Mouse (Mus musculus) ovary, adult 18-20 months (tissue): Measurements from ENCODE around the gene Rho.
A peak's percentile ranks its signal among the peaks of the same experiment; 100 is the strongest.

Source experiments
- DNase-seq: peaks from one replicate; pipeline ENCODE4 v3.0.0; 2022; ENCODE audit warnings: low spot score, mixed read lengths

Rho gene

DNA sequence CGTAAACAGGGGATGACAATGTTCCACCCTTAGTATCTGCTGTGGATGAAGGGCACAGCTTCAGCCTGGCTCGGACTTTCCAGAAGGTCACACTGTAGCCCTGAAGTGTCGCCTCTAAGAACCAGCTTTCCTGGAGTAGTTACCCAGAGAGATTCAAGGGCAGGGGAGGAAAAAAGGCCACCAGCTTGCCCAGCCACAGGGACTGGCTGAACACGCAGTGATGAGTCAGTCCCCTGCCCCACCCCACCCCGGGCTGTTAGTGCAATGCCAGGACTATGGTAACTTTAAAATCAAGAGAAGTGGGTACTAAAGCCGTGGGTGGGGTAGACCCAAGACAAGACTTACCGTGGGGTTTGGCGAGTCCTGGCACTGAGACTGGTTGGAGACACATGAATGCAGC, 44.1 kb downstream of the Rho start:
- peak; percentile 55 for DNase-seq

DNA sequence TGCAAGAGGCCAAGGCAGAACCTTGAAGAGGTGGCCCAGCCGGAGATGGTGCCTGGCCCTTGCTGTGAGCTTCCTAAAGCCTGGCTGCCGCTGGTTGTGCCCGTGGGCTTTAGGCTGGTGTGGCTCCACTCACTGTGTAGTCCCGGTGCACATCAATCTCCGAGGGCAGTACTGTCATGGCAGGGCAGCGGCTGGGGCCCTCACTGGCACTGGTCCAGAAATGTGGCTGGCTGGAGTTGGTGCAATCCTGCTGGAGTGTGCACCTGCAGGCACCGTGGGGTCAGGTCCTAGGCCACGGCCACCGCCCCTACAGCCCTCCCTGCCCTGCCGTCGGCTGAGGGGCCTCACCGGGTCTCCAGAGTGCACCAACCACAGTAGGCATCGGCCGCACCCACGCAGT, 46.3 kb downstream of the Rho start:
- no peak for DNase-seq

DNA sequence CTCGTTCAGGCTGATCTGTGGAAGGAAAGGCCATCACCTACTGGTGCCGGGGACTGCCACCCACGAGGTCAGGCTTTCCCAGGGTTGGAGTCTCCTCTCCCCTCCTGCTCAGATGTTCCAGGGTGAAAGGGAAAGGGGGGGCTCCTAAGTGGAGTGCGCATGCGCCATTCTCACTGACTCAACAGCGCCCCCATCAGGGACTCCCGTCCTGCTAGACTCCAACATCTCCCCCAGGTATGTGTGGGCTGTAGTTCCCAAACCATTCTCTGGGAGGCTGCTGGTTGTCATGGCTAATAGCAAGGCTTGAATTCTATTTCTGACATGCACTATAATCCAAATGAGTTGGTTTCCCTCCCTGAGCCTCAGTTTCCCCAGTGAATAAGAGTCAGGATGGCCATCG, 47.0 kb downstream of the Rho start:
- DNase-seq: no peak

DNA sequence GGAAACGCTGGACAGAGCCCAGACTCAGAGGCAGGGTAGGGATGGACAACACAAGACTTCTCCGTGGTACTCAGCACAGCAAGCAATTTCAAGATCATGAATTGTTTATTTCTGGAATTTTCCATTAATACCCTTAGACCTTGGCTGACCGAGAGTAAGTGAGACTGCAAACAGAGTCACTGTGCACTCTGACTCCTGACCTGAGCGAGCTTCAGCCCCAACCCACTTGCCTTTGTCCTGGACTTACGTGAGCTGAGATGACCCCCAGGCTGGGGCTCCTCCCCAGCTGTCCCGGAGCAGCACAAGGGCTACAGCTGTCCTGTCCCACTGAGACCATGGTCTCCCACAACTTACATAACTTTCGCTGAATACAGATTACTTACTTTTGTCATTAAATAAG, 51.3 kb downstream of the Rho start:
- no peak for DNase-seq

DNA sequence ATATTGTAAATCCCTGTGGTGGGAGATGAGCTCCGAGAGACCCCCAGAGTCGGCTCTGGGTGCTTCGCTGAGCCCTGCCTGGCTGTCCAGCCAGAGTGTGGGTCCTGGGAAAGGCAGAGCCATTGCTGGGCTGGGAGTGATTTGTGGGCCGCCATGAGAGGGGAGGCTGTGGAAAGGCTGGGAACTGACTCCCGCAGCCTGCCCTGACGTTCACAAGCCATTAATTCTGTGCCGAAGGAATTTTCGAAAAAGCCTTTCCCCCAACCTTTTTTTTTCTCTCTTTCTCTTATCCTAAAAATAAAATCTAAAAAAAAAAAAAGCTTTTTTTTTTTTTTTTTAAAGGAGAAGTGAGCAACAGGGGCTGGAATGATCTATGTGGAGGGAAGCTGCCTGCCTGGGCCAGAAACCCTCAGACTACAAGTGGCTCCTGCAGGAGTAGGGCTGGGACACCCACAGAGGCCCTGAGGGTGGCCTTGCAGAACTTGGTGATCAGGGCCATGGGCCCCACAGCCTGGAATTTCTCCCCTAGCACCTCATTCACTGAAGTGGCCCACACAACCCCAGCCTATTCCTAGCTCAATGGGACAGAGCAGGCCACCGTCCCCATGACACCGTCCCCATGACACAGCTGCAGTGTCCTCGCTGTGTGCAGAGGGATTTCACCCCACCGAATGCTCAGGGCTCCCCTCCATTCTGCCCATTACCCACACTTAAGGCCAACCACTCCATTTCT, 51.9 kb downstream of the Rho start:
- no peak for DNase-seq

DNA sequence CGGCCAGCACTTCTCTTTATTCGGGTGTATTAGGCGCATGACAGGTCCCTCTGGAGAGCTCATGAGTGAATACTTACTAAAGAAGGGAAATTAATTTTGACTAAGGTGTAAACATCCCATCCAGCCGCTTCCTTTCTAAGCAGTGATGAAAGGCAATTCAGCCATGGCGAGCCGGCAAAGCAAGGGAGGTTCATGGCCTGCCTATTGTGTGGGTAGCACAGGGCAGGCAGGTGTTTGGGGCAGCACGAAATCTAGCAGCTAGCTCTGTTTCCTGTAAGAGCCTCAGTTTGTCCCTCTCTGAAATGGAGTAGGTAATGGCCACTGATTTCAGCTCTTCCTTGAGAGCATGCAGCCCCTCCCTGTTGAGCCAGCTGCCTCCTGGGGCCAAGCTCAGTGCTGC, 53.0 kb downstream of the Rho start:
- no peak for DNase-seq

DNA sequence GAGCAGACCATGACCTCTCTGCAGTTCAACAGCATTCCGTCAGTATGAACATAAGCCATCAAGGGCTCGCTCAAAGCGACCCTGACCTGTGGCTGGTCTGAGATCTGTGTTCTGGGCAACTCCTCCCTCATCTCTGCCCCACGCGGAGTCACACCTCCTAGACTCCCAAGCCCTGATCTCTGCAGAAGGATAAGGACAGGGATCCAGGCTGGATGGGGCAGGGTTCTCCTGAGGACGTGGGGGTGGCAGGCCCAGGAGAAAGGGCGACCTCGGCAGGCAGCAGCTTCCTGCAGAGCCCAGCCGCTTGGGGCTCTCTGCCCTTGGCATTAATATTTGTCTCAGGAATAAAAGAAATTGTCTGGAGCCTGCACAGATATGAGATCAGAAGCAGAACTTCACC, 54.1 kb downstream of the Rho start:
- DNase-seq: peak; percentile 57

DNA sequence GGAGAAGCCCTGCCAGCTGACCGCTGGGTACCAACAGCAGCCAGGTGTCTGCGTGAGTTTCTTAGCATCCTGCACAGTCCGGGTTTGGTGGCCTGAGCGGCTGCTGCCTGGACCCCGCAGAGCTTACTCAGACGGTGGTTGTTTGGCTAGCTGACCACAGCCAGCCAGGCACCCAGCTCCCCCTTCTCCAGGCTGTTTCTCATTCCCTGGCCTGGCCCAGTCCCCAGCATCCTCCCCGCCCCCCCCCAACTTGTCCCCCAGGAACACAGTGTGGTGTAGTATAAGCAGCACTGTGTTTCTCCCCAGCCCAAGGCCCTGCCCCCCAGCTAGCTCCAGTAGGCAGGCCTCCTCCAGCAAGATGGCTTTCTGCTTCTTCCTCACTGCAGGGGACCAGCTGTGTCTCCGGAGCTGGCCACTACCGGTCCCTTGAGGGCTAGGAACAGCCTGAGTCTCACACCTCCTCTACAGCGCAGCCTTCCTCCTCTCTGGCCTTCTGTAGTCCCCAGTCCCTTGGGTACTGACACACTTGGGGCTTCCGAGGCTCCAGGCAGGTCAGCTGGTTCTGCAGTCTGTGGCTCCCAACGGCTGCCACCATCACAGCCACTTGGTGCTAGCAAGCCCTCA, 55.0 kb downstream of the Rho start:
- no peak for DNase-seq

DNA sequence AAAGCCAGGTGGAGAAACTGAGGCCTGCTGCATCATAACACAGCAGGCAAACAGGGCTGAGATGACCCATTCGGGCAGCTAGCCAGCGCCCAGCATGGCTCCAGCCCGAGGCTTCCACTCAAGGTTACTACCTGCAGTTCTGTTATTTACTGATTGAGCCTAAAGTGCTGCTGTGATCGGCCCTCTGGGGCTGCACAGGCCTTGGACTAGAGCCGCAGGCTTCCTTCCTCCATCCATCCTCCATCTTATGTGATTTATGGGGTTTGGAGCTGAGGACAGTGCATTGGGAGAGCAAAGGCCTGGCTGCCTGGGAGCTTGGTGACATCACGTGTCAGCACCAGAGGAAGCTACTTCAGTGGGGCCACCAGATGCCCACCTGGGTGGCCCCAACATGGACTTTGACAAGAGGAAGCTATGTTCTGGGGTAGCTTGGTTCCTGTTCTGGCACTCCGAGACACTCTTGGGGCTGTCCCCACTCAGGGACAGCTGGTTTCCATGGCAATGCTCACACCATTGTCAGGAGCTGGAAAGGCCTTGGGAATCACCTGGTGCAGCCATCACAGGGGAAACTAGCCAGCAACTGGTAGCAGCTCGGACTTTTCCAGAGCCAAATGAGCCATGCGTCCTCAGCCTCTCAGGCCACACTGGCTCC, 55.7 kb downstream of the Rho start:
- peak; percentile 53 for DNase-seq

DNA sequence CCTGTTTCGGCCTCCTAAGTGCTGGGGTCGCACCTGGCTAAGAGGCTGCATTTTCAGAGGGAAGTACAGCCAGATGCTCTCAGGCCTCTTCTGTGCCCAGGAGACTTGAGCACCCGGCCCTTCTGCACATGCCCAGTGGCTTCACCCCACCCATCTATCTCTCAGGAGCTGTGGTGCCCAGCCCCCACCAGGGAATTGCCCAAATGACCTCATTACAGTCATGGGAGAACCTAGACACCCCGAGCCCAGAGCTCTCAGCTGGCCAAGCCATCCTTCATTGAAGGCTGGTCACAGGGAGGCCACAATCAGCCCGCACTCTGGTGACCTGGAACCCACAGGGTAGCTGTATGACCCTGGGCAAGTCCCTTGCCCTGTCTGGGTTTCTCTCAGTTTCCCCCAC, 57.5 kb downstream of the Rho start:
- no peak for DNase-seq

DNA sequence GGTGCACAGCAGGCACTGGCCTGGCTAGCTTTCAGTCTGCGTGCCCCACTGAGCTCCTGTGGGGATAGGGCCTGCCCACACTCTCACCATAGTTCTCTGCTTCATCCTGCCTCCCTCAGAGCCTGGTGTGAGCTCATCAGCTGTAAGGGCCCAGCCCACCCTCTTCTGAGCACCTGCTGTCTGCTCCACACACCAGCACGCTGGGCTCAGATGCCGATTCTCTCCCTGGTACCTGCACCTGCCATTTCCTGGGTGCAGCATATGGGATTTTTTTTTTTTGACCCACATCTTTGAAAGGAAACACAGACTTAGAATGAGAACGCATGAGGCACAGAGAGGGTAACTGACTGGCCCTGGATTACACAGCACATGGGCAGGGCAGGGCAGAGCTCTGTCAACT, 58.1 kb downstream of the Rho start:
- no peak for DNase-seq
